Mouse (Mus musculus) macrophage (primary cell): ENCODE measurements at regions not wholly inside any gene's neighbourhood (a gene's known extent, or its start where the extent isn't known, plus 50 kb on each side); places are given as distances from the start of the nearest gene placed in this dataset.

Experiments
- H3K27ac ChIP-seq: fragments of 350-480 bp; formaldehyde crosslinking; 2 replicates; pipeline ENCODE4 v1.9.0; 2021
- H3K36me3 ChIP-seq: fragments of 350-480 bp; formaldehyde crosslinking; 2 replicates; pipeline ENCODE4 v1.9.0; 2021; ENCODE audit errors: inconsistent target
- H3K4me3 ChIP-seq: fragments of 350-480 bp; formaldehyde crosslinking; 2 replicates; pipeline ENCODE4 v1.9.0; 2021; ENCODE audit errors: inconsistent target
- H3K79me2 ChIP-seq: fragments of 350-480 bp; formaldehyde crosslinking; 2 replicates; pipeline ENCODE4 v1.9.0; 2021; ENCODE audit errors: inconsistent target
- WGBS: methylation state at CpG from one replicate; pipeline ENCODE4 v1.1.7; 2026; ENCODE audit warnings: inconsistent platforms; ENCODE audit not compliant: missing documents; 5-methylcytosine and 5-hydroxymethylcytosine counted together

DNA sequence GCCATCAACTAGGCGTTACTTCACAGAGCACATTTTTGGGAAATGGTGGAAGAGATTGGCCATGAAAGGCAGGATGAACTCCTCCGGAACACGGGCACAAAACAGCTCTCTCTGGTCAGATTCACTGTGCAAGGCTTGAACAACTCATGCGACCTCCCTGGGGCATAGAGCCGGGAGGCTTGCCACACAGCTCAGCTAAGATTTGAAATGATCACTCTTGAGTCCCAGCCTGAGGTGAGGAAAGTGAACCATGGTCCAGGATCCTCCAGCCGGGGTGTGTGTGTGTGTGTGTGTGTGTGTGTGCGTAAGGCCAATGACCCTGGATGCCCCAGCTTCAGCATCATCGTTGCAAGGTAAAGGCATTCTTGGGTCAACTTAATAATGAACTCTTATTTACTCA, 237.5 kb downstream of the Gm45692 start:
- no peaks in the 10 kb centered on the region for H3K36me3 ChIP-seq
- no peaks in the 10 kb centered on the region for H3K79me2 ChIP-seq
- WGBS, result 85% methylated on average over 6 of the region's 8 CpGs
- no peak overlapping the region for H3K4me3 ChIP-seq
- H3K27ac ChIP-seq, result no peak overlapping the region

DNA sequence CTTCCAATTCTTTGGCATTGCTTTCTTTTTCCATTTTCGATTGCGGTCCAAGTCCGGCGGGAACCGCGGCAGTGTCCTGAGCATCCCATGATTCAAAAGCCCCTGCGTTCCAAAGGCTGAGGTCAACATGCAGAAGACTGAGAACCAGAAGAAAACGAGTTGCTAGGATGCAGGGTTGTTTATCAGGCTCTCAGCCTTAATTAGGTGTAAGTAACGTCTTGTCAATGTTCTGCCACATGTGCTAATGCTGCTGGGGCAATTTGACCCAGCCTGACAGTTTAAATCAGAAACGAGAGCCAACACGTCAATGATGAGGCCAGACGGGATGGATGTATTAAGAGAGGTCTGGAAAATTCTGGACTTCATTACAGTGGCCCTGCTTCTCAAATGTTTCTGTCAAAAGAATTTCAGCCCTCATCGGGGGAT, 239.4 kb downstream of the Gm45692 start:
- H3K79me2 ChIP-seq, result no peaks in the 10 kb centered on the region
- H3K27ac ChIP-seq, result no peak overlapping the region
- no peak overlapping the region for H3K4me3 ChIP-seq
- no peaks in the 10 kb centered on the region for H3K36me3 ChIP-seq
- WGBS, result 91% methylated on average over 13 of the region's 13 CpGs

DNA sequence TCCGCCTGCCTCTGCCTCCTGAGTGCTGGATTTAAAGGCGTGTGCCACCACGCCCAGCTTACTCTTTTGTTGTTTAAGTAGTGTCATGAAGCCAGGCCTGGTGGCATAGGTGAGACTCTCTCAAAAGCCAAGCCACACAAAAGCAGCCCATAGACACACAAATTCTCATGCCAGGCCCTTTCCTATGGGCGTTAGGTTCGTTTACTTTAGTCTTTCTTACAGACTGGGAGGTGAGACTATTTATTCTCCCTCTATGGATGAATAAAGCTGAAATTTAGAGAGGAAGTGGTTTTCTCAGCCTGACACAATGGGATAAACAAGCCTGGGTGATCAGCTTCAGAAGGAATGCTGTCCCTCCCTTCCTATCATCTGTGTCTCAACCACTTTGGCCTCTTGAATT, 243.0 kb downstream of the Gm45692 start:
- H3K27ac ChIP-seq, result no peak overlapping the region
- H3K79me2 ChIP-seq, result no peaks in the 10 kb centered on the region
- no peaks in the 10 kb centered on the region for H3K36me3 ChIP-seq
- WGBS, result 93% methylated on average over 5 of the region's 5 CpGs
- H3K4me3 ChIP-seq, result no peak overlapping the region

DNA sequence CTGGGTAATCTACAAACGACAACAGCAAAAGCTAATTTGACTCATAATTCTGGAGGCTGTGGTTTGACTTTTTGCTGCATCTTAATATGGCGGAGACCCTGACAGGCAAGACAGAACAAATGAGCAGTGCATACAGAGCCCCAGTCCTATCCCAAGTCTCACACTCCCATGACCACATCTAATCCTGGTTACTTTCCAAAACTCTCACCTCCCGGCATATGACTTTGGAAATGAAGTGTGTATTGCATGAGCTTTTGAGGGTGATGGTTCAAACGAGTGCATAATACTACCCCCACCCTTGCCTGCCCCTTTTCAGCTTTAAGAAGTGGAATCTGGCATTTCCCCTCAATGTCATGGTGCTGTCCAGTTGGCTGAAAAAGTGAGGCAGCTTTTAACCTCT, 244.3 kb downstream of the Gm45692 start:
- no peak overlapping the region for H3K27ac ChIP-seq
- no peak overlapping the region for H3K4me3 ChIP-seq
- no peaks in the 10 kb centered on the region for H3K36me3 ChIP-seq
- 92% methylated on average over 4 of the region's 4 CpGs for WGBS
- H3K79me2 ChIP-seq, result no peaks in the 10 kb centered on the region

DNA sequence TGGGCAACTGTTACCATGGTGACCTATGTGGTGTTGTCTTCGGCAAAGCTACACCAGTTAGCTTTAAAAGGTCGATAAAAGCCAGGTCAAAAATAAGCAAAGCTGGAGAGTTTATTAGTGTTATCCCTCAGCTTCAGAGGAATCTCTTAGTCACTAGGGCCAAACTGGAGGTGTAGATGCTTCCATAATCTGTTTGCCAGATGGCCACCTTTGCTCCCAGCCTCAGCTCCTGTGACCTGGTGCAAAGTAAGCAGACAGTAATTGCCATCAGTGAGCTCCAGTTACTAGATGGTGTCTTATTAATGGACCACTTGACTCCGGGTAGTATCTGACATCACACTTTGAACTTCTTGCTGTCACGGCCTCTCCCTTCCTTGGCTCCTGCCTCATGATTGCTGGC, 245.3 kb downstream of the Gm45692 start:
- Histone ChIP-seq H3K36me3 (no peaks in the 10 kb centered on the region), H3K27ac (no peak overlapping the region), H3K4me3 (no peak overlapping the region), H3K79me2 (no peaks in the 10 kb centered on the region)
- 52% methylated on average over 4 of the region's 4 CpGs for WGBS

DNA sequence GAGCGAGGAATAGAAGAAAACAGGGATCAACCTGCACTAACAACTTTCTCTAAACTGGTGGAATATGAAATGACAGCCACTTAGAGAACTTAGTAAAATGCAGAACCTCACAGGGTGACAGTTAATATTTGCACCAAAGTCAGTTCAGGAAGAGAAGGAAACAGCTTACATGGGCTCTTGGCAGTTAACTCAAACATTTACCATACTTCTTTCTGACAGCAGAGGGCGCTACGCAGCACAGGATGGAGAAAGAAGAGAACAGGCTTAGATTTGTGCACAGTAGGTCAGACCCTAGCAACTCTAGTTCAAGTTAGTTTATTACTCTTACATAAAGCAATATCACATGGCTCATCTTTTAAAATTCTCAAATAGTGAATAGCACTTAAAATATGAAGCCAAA, 261.3 kb downstream of the Gm45692 start:
- 31% methylated on average over 3 of the region's 3 CpGs for WGBS
- Histone ChIP-seq H3K4me3 (no peak overlapping the region), H3K79me2 (no peaks in the 10 kb centered on the region), H3K27ac (no peak overlapping the region), H3K36me3 (no peaks in the 10 kb centered on the region)

DNA sequence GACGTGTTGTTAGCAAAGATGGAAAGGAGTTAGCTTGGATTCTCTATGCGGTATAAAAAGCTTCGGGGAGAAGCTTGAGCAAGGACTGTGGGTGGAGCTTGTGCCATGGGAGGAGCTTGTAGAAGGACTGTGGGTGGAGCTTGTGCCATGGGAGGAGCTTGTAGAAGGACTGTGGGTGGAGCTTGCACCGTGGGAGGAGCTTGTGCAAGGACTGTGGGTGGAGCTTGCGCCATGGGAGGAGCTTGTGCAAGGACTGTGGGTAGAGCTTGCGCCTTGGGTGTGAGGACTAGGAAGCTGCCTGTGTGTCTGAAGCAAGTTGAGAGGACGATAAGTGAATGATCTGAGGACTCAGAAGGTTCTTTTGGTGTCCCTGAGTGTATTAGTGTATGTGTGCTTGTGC, 263.1 kb downstream of the Gm45692 start:
- Histone ChIP-seq H3K79me2 (no peaks in the 10 kb centered on the region), H3K27ac (no peak overlapping the region), H3K36me3 (no peaks in the 10 kb centered on the region), H3K4me3 (no peak overlapping the region)
- 91% methylated on average over 7 of the region's 7 CpGs for WGBS

DNA sequence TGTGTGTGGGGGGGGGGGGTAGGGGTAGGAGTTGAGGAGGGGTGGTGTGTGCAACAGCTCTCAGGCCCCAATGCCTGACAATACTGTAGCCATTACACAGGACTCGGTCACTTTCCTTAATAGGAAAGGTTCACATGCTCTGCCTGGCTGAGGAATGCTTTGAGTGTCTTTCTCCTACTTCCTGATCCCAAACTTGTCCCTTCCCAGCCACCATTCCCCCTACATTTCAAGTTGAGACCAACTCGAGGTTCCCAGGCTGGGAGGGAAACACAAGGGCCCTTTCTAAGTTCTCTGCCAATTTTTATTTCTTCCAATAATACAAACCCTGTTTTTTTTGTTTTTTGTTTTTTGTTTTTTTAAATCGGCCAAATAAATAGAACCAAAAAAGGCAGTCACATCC, 264.6 kb downstream of the Gm45692 start:
- no peak overlapping the region for H3K27ac ChIP-seq
- WGBS, result 74% methylated on average over 3 of the region's 3 CpGs
- no peak overlapping the region for H3K4me3 ChIP-seq
- H3K79me2 ChIP-seq, result no peaks in the 10 kb centered on the region
- no peaks in the 10 kb centered on the region for H3K36me3 ChIP-seq

DNA sequence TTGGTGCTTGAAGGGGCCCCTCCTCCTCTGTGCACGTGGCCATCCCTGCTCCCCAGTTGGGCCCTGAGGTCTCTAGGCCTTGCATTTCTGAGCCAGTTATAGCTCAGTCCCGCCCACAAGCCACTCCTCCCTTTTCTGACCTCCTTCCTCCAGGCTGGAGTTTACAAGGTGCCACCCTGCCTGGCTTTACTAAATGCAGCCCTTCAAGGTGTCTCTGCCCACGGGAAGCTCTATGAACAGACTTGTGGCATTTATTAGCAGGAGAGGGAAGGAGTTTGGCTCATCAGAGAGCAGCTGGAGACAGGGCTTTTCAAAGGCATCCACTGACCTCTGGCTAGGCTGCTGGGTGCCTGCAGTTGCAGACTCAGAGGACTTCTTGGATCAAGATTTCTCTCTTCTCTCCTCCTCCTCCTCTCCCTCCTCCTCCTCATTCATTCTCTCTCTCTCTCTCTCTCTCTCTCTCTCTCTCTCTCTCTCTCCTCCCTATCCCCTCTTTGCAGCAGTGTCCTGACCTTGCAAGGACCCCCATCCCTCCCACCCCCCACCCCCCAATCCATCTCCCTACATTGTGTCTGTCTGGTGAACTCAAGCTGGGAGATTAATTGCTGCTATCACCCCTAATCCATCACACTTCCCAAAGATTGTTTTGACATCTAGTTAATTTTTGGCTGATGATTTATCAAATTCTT, 265.1 kb downstream of the Gm45692 start:
- Histone ChIP-seq H3K36me3 (no peaks in the 10 kb centered on the region), H3K79me2 (no peaks in the 10 kb centered on the region), H3K27ac (no peak overlapping the region), H3K4me3 (no peak overlapping the region)
- 14% methylated on average over 3 of the region's 3 CpGs for WGBS

DNA sequence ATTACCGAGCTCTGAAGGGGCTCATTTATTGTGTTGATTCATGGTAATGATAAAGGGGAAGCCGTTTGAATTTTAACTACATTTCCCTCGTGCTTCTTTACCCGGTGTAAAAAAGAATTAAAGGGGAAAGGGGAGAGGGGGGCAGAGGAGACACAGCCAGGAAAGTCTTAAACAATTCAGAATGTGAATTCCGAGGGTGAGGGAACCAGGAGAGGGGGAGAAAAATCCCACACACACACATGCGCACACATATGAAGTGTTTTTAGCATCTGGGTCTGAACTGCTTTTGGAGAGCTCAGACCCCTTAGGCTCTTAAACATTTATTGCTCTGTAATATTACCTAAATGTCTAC, 265.6 kb downstream of the Gm45692 start:
- WGBS, result 47% methylated on average over 6 of the region's 6 CpGs
- Histone ChIP-seq H3K4me3 (no peak overlapping the region), H3K36me3 (no peaks in the 10 kb centered on the region), H3K27ac (no peak overlapping the region), H3K79me2 (no peaks in the 10 kb centered on the region)

DNA sequence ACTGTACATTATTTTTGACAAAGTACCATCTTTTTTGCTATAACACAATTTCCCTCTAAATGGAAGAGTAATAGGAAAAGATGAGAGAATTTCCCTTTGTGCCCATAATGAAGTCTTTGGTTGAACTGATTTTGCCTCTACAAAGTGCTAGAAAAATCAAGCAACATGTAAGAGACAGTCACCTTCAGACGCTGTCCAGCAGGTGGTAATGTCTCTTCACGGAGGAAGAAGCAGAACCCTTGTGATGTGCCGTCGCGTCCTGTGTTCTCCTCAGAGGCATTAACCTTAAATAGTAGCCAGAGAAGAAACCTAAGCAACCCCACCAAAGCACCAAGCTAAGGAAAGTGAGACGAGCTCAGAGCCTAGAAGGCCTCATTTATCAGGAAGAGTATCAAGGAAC, 275.7 kb downstream of the Gm45692 start:
- no peak overlapping the region for H3K27ac ChIP-seq
- H3K36me3 ChIP-seq, result no peaks in the 10 kb centered on the region
- 81% methylated on average over 6 of the region's 6 CpGs for WGBS
- H3K4me3 ChIP-seq, result no peak overlapping the region
- no peaks in the 10 kb centered on the region for H3K79me2 ChIP-seq

DNA sequence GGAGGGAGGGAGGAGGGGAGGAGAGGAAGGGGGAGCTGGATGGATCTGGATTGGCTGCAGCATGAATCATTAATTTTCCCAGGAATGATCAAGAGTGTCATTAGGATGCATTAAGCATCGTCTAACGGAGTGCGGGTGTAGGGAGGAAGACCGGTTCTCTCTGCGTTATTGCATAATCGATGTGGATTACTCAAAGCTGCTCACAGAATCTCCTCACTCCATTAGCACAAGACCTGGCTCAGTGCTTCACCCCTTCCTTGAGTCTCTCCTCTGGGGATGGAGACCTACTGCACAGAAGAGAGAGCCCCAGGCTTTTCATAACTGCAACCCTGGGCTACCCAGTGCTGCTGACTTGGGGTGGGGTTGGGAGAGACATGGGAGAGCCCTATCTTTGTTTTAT, 300.7 kb downstream of the Gm45692 start:
- no peaks in the 10 kb centered on the region for H3K79me2 ChIP-seq
- H3K36me3 ChIP-seq, result no peaks in the 10 kb centered on the region
- 88% methylated on average over 6 of the region's 6 CpGs for WGBS

DNA sequence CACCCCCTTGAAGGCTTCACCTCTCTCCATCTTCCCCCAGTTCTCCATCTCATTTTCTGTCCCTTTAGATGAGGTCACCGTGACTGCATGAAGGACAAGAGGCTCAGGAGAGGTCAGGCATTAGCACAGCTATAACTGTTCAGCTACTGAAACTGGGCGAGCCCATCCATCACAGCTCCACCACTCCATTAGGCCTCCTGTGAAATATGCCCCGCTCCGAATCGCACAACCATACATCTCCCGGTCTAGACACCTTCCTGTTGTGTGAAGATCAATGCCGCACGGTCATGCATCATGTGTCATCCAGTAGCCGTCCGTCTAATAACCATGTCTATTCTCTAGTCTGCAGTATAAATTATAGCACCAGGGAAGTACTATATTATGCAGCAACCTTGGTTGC, 301.2 kb downstream of the Gm45692 start:
- H3K36me3 ChIP-seq, result no peaks in the 10 kb centered on the region
- H3K4me3 ChIP-seq, result no peak overlapping the region
- H3K27ac ChIP-seq, result no peak overlapping the region
- no peaks in the 10 kb centered on the region for H3K79me2 ChIP-seq
- 97% methylated on average over 8 of the region's 10 CpGs for WGBS

More for the DNA sequence above, 300.7 kb downstream of the Gm45692 start:
- H3K27ac ChIP-seq, result no peak overlapping the region
- no peak overlapping the region for H3K4me3 ChIP-seq

DNA sequence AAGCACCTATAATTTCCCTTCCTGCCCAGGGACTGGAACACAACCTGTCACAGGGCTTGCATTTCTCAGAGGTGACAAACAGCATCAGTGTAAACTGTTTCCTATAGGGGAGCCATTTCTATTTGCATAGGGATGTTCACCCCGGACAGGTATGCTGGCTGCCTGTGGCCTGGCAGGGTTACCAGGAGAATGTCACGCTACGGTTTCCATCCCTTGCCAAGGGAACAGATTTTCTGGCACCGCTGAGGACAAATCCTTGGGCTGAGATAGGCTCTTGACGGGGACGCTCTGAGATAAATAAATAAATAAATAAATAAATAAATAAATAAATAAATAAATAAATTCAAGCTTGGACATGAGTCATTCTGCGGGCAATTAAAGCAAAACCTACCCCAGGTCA, 308.0 kb downstream of the Gm45692 start:
- H3K36me3 ChIP-seq, result no peaks in the 10 kb centered on the region
- H3K4me3 ChIP-seq, result no peak overlapping the region
- no peak overlapping the region for H3K27ac ChIP-seq
- WGBS, result 92% methylated on average over 7 of the region's 7 CpGs
- H3K79me2 ChIP-seq, result no peaks in the 10 kb centered on the region

DNA sequence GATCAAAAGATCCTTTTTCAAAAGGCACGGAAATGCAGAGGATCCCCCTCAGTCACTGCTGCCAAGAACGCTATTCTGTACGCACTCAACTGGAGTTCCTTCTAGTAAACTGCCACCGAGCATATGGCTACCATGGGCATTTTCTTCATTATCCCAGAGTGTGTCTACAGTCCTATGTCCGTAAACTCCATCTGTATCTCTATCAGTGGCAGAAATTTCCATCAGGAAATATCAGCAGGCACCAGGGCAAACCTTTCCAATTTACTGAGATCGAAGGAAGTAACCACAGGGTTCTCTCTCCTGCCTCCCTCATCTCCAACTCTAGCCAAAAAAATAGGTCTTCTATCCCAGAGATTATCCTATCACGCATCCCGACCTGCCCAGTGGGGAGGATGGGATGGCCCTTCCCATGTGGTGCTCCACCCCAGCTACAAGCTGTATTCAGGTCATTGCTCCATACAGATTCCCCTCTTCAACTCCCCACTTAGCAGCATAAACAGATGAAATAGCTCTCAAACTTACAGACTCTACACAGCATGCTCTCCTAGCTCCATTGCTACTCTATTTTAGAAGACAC, 310.5 kb downstream of the Gm45692 start:
- 88% methylated on average over 8 of the region's 8 CpGs for WGBS
- Histone ChIP-seq H3K4me3 (no peak overlapping the region), H3K79me2 (no peaks in the 10 kb centered on the region), H3K27ac (no peak overlapping the region), H3K36me3 (no peaks in the 10 kb centered on the region)
